28 mouse cellular contexts compared by ENCODE assay signal in genomic region chr12:25116126-25116525, GRCm38 (mm10). TPM values are rescaled to one million over a fixed set of nuclear protein-coding genes. Genes with fewer than 3 reads are reported as not detected.
"Had no signal": no experiment of that assay in that cellular context is flagged by ENCODE, and none has a peak within 500 bp of the region (broad histone marks: within the 10 kb centered on the region; RNA-seq: fewer than 3 reads in every experiment).

No protein-coding gene starts in this region.

- H3K4me3 ChIP-seq: embryonic facial prominence, embryonic 10.5 days; embryonic facial prominence, embryonic 12.5 days; embryonic facial prominence, embryonic 13.5 days; embryonic facial prominence, embryonic 15.5 days; erythroblast, embryonic 14.5 days; forebrain, embryonic 12.5 days; forebrain, embryonic 13.5 days; gastrocnemius, adult 2 months; heart, adult 2 months had no signal

- DNase-seq: cerebellum, adult 18-20 months; cerebellum, adult 2 months; cerebellum, adult 8-10 months; cerebellum, adult 9-10 months; cerebellum, adult 9-11 months; cerebellum, postnatal 10 days; cerebellum, postnatal 14 days; cerebellum, postnatal 25 days; cerebellum, postnatal 36 days; embryo, embryonic 11 days; forebrain, postnatal 0 days; gastrocnemius, adult 2 months; gastrocnemius, postnatal 10 days; gastrocnemius, postnatal 14 days; gastrocnemius, postnatal 25 days; gastrocnemius, postnatal 36 days; heart, adult 11 months; heart, adult 18-20 months; heart, adult 2 months had no signal

- H3K27me3 ChIP-seq: embryonic facial prominence, embryonic 12.5 days; embryonic facial prominence, embryonic 13.5 days; embryonic facial prominence, embryonic 15.5 days had no signal

- ATAC-seq: forebrain, embryonic 13.5 days; forebrain, embryonic 14.5 days; forebrain, embryonic 16.5 days; forebrain, postnatal 0 days had no signal

- H3K9me3 ChIP-seq: embryonic facial prominence, embryonic 12.5 days; embryonic facial prominence, embryonic 13.5 days; embryonic facial prominence, embryonic 15.5 days; forebrain, embryonic 12.5 days; forebrain, embryonic 13.5 days had no signal

- H3K4me2 ChIP-seq: embryonic facial prominence, embryonic 12.5 days; embryonic facial prominence, embryonic 13.5 days; embryonic facial prominence, embryonic 15.5 days; forebrain, embryonic 12.5 days; forebrain, embryonic 13.5 days had no signal

- H3K36me3 ChIP-seq: embryonic facial prominence, embryonic 10.5 days; embryonic facial prominence, embryonic 12.5 days; embryonic facial prominence, embryonic 13.5 days; embryonic facial prominence, embryonic 15.5 days; forebrain, embryonic 12.5 days had no signal

- H3K27ac ChIP-seq: embryonic facial prominence, embryonic 10.5 days; embryonic facial prominence, embryonic 12.5 days; embryonic facial prominence, embryonic 13.5 days; embryonic facial prominence, embryonic 15.5 days; forebrain, embryonic 12.5 days; forebrain, embryonic 13.5 days; gastrocnemius, adult 2 months; heart, adult 2 months had no signal

- H3K9ac ChIP-seq: embryonic facial prominence, embryonic 12.5 days; embryonic facial prominence, embryonic 13.5 days; embryonic facial prominence, embryonic 15.5 days; forebrain, embryonic 12.5 days; forebrain, embryonic 13.5 days; forebrain, postnatal 0 days had no signal

- H3K4me1 ChIP-seq: embryonic facial prominence, embryonic 12.5 days; embryonic facial prominence, embryonic 15.5 days had no signal

RNA-seq across cellular contexts. Expression of gene Id2, which starts 19.2 kb away (rescaled TPM):
- polyA plus RNA-seq: erythroblast, embryonic 14.5 days had no signal
